Mouse (Mus musculus): ENCODE measurements at regions not wholly inside any gene's neighbourhood (a gene's known extent, or its start where the extent isn't known, plus 50 kb on each side); places are given as distances from the start of the nearest gene placed in this dataset.

DNA sequence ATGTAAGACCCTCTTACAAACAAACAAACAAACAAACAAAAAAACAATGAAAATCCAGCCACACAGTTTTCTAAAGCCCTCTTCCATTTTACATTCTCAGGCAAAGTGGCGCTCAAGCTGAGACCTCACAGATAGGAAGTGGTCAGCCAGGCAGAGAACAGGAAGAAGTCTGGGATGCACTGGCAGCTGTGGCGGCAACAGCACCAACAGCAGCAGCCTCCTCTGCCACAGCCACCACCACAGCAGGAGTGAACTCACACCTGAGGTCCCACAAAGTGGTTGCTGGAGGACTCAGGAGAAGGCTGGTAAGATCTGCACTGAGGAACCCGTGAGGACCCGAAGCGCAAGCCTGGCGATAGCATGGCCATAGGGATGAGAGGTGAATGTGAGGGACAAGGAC, 156.3 kb downstream of the Grm4 start:
- DNase-seq (ENCODE audit: low spot score in 2 of 2): peak; percentile 19 to 27

GRCm38 (mm10) chr17:27364338-27364737, 156.9 kb downstream of the Grm4 start:
- no peak for DNase-seq (ENCODE audit: low spot score in 2 of 2)

GRCm38 (mm10) chr17:27363911-27364310, 157.3 kb downstream of the Grm4 start:
- DNase-seq (ENCODE audit: low spot score in 2 of 2): no peak

DNA sequence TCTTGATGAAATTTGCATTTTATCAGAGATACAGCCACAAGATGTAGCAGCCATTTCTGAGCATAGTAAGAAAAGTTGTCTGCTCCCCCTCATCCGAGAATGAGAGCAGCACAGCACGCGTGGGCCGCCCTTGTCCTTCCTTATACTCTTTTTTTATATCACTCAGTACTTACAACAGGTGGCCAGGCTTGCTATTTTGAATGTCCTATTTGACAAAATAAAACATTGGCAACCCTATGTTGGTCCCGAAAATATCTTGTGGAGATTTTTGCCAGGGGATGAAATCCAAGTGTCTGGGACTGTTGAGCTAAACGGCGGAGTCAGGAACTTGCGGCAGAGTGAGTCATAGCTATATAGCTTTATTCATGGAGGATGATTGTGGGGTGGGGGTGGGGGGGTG, 158.0 kb upstream of the Lemd2 start:
- DNase-seq (ENCODE audit: low spot score in 2 of 2): no peak

- no peak for DNase-seq (ENCODE audit: low spot score in 2 of 2)
Measured at GRCm38 (mm10) chr17:27361362-27361761, 157.1 kb upstream of the Lemd2 start.

DNA sequence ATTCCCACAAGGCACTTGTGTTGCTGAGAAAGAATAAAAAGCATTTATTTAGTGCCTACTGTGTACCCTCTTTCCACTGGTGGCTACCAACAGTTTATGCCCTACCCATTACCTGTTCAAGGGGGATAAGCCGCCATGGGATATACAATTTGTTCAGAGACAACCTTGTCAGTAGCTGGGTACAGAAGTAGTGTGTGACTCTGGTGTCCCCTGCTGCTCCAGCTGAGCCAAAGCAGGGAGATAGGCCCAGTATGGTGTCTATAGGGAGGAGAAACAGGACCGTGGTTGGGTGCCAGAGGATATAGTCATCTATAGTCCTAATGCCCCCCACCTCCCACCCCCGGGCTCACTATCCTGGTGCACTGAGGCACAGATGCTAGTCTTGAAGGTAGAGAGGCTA, 152.6 kb upstream of the Lemd2 start:
- no peak for DNase-seq (ENCODE audit: low spot score in 2 of 2)

DNA sequence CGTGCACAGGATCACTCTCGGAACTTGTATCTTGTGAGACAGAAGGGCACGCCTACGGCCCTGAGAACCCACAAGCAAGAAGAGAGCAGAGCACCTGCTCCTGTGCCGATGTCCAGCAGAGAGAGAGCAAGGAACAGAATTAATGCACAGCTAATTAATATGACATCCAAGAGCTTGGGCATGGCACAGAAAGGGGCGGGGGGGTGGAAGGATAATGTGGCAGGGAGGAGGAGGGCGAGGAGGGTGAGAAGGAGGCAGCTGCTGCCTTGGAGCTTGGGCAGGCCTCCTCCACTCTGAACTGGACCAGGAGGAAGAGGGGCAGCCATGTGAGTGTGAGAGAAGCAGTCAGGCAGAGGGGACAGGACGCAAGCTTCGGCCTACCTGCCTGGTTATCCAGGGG, 151.4 kb upstream of the Lemd2 start:
- no peak for DNase-seq (ENCODE audit: low spot score in 2 of 2)

DNA sequence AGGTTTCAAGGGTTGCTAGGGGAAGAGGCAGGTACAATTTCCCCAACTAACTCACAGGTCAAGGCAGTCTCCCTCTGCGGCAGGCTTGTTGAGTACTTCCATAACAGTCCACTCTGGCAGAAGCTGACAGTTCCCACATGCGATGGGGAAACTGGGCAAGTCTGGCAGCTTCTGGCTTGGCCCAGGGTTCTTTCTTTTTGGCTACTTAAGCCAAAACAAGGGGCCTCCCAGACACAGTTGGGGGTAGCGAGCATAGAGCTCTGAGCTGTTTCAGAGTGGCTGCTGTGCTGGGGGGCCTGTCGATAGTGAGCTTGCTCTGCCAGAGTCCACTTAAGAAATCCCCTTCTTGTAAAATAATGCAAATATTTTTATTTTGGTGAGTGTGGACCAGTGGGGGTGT, 150.8 kb upstream of the Lemd2 start:
- DNase-seq (ENCODE audit: low spot score in 2 of 2): no peak

DNA sequence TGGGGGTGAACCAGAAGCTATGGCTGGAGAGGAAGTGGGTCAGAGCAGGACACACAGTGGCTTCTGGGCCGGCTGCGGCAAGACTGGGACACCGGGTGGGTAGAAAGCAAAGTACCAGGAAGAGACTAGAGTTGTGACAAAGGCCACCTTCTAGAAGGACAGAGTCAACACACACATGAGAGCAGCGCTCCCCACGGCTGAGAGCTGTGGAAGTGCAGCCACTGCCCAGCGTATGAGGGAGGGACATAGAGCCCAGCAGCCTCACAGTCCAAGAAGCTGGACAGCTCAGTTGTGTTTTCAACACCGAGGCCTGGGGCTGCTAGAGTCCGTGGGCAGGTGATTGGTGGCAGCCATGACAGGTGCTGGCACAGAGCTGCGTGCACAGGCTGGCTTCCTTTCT, 145.6 kb upstream of the Lemd2 start:
- DNase-seq (ENCODE audit: low spot score in 2 of 2): no peak

GRCm38 (mm10) chr17:27349432-27349831, 145.2 kb upstream of the Lemd2 start:
- no peak for DNase-seq (ENCODE audit: low spot score in 2 of 2)

DNA sequence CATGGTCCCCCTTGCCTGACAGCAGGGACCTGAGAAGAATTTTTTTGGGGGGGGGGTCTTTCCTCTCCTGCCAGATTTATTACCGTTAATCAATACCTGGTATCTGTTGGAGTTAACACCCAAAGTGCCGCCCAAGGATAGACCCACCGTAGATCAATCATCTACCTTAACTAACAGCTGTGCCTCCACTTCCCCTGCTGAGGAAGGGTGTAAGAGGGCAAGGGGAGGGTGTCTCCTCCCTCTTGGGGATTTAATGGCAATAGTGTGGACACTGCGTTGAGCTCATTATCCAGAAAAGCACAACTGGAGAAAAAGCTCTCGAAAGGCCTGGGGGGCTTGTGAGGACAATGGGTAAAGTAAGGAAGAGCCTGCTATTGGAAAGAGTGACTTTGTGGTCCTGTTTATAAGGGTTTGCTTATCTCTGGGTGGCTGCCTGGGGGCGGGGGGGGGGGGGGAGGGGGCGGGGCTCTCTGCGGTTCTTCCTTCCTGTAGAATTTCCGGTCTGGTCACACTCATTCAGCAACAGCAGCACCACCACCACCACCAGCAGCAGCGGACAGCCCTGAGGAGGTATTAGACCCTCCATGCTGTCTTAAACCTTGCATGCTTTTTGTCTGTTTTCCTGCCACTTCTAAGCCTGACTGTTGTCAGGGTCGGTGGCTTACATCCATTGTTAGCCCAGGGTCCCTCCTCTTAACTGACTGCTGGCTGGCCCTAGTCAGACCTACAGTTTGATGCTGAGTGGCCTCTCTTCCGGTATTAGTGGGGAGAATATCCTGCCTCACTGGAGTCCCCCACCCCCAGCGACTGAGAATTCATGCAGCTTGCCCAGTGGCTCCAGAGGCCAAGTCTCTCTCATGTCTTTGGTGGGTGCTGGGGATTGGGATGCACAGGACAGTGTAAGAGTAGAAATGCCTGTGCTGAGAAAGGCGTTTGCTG, 138.0 kb upstream of the Lemd2 start:
- DNase-seq (ENCODE audit: low spot score in 2 of 2): no peak

DNA sequence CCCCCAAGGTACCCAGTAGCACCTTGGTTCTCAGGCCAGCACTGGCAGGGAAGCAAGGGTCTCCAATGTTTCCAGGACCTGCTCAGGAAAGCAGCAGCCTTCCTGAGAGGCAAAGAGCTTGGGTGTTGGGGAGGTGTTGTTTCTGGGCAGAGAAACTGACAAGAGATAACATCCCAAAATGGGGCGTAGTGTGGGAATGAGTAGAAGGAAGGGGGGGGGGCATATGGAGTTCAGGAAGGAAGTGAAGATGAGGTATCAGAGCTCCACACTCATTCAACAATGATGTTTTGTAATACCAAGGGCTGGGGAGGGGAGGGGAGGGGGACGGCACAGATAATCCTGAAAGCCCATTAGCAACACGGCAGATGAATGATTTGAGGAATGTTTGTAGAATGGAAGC, 135.6 kb upstream of the Lemd2 start:
- no peak for DNase-seq (ENCODE audit: low spot score in 2 of 2)

DNA sequence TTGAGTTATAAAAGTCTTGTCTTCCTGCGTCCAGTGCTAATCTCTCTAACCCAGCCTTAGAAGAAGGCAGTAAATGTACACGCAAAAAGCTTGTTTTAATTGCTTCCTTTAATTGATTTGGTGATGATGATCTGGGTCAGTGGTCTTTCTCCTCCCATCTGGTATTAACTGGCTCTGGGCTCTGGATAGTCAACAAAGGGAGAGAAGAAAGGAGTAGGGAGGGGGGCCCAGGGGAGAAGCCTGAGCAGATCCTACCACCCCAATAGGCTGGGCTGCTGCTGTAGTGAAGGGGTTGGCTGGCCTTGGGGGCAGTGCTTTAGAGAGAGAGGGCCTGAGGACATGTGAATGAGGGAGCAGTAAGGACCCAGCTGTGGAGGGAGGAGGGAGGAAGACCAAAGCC, 135.0 kb upstream of the Lemd2 start:
- DNase-seq (ENCODE audit: low spot score in 2 of 2): no peak

GRCm38 (mm10) chr17:27335621-27336020, 131.4 kb upstream of the Lemd2 start:
- DNase-seq (ENCODE audit: low spot score in 2 of 2): no peak

- DNase-seq (ENCODE audit: low spot score in 2 of 2): no peak
Measured at GRCm38 (mm10) chr17:27333593-27333992, 129.3 kb upstream of the Lemd2 start.

DNA sequence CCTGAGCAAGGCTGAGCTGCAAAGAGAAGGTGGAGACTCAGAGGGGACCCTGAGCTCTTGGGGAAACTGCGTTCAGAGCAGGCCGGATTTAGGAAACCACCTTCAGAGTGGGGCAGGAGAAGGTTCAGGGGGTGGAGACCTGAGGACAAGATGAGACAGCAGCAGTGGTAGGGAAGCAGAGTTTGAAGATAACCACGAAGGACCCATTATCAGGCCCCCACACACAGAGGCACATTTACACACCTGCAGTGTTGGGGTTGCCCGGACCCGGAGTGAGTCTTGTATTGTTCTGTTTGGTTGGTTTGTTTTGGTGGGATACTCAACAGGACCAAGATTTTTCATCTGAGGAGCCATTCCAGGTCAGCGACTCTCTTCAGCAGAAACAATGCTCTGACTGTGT, 128.9 kb upstream of the Lemd2 start:
- DNase-seq (ENCODE audit: low spot score in 2 of 2): no peak

- DNase-seq (ENCODE audit: low spot score in 2 of 2): no peak
Measured at GRCm38 (mm10) chr17:27332076-27332475, 127.8 kb upstream of the Lemd2 start.

DNA sequence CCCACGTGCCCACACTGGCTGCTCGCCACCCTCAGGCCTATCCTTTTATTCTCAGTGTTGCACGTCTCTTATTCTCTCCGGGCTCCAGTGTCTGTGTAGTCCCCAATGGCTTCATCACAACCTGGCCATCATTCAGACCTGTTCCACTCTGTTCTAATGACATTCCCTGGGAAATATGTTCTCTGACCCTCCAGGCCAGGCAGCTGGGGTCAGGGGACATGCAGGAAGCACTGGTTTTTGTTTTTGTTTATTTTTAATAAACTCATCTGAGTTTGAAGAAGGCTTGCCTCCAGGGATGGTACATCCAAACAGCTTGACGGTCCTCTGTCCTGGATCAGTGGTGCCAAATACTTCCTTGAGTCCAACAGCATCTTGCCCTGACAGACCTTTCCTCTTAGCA, 127.4 kb upstream of the Lemd2 start:
- no peak for DNase-seq (ENCODE audit: low spot score in 2 of 2)

DNA sequence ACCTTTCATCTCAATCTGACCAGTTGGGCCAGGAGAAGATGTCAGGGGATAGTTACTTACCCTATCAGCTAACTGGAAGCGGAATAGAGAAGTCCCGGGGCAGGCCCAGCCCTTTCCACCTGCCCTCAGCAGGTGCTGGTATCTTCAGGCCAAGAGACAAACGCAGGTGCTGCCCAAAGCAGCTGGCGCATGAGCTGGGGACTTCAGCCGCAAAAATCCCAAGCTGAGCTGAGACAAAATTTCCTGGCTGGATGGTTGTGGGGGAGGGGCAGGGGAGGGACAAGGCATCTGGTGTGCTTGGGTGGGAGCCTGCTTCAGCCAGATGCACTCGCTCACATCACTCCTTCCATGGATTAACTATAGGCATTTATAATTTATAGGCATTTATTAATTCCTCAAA, 125.5 kb upstream of the Lemd2 start:
- no peak for DNase-seq (ENCODE audit: low spot score in 2 of 2)

GRCm38 (mm10) chr17:27329183-27329582, 124.9 kb upstream of the Lemd2 start:
- no peak for DNase-seq (ENCODE audit: low spot score in 2 of 2)

DNA sequence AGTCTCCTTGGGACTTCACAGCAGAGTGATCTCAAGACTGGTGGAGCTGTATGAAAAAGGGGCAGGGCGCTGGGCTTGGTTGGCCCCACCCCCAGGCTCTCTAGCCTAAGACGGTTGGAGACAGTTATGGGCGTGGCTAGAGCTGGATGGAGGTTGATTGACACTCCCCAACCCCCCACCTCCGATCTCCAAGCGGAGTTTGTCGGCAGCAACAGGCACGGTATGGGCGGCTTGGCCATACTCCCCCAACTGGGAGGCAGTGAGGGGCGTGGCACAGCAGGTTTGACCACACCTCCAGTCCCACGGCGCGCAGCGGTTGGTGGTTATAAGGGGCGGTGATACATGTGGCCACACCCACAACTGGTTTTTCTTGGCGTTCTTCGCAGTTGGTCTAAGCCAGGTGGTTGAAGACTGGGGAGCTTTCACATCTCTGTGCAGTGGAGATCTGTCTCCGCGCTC, 120.8 kb upstream of the Lemd2 start:
- peak; percentile 66 to 68 for DNase-seq (ENCODE audit: low spot score in 2 of 2)

GRCm38 (mm10) chr17:27323513-27323912, 119.2 kb upstream of the Lemd2 start:
- DNase-seq (ENCODE audit: low spot score in 2 of 2): no peak

DNA sequence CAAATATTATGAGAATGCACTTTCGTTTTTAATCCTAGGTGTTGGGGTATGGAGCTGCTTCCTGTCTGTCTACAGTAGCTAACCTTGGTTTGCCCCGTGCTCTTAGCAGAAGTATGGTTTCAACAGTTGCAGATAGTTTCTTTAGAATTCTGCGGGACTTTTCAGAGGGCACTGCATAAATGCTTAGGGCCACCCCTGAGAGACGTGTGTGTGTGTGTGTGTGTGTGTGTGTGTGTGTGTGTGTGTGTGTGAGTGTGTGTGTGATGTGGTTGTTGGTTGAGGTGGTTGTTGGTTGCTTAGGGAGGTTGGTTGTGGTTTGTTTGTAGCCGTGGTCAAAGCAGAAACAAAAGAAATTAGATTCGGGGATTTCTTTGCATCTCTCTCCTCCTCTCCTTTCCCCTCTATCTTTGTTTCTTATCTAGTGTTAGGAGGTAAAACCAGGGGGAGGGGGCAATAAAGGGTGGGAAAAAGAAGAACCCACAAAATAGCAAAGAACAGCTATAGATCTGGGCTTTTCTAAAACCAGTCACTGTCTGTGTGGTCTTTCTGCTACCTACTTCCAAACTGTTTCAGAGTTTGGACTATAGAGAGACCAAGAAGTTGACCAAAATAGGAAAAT, 118.7 kb upstream of the Lemd2 start:
- DNase-seq (ENCODE audit: low spot score in 2 of 2): no peak

All from thymus, postnatal 10 days (tissue).